Mouse (Mus musculus): Measurements from ENCODE around the gene Sord.
A peak's percentile ranks its signal among the peaks of the same experiment; 100 is the strongest.
"Not testable (repeated sequence)": the region's sequence is repeated elsewhere in the genome, so short reads cannot be mapped to it uniquely, and the experiment has no call there.

The Sord gene

DNA sequence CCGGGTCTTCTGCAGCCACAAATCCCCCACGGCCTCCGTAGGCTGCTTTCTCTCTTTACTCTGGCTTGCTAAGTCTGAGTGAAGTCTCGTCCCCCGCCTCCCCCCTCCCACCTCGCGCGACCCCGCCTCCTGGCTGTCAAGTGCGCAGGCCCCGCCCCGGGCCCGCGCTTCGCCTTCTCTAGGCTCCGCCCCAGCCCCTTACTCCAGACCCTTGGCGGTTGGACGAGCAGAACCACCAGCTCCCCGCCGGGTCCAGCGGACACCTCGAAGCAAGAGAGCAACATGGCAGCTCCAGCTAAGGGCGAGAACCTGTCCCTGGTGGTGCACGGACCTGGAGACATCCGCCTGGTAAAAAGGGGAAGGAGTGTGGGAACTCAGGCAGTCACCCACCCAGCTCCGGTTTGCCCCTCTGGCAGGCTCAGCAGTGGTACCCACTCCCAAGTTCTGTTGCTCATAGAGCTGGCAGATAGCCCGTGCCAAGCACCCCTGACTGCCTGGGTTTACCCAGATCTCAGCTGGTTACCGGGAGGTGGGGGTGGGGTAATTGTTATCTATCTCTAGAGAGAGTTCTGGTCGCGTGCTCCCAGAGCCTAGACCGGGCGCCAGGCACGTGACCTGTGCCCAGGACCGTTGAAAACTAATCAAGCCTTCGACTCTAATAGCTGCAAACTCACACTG lies at the start of gene Sord:
TSS of gene Sord (plus strand) at position 139 of the 678 bp plus-strand sequence.
- peak; percentile 78 for DNase-seq (ENCODE audit: low spot score)

DNA sequence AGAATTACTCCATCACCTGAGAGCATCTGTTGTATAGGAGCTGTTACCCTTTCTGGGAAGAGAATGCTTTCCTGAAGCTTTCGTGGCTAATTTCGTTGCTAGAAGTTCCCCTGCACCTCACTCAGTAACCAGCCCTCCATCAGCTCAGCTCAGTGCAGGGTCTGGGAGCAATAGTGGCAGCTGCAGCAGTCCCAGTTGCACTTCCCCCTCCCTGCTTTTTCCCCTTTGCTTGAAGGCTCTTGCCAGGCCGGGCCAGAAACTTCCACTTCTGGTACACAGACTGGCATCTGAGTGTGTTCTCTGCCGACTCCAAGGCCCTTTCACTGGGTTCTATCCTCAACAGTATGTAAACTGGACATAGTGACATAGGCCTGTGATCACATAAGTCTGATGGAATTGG lies 49.5 kb upstream of the Sord start:
- no peak for DNase-seq (ENCODE audit: low spot score)

DNA sequence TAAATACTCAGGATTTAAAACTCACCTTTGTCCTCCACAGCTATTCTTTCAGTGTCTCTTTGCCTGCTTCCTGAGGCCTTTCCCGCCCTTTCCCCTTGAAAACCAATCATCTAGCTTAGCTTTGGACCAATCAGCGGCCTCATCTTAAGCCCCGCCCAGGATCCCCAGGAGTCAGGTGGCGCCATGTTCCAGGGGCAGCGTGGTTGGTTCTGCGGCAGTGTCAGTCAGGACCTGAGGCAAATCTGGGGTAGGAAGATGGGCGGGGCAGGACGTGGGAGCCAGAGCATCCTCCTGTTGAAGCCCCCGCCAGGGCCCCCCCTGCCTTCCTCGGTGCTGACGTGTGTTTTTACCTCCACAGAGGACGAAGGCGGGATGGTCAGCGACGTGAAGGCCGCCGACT lies 48.4 kb upstream of the Sord start, which contains the start of the genes Patl2 and Terb2:
TSS of gene Patl2 (minus strand) at position 84 of the 400 bp plus-strand sequence.
TSS of gene Terb2 (plus strand) at position 167 of the 400 bp plus-strand sequence.
- no peak for DNase-seq (ENCODE audit: low spot score)

DNA sequence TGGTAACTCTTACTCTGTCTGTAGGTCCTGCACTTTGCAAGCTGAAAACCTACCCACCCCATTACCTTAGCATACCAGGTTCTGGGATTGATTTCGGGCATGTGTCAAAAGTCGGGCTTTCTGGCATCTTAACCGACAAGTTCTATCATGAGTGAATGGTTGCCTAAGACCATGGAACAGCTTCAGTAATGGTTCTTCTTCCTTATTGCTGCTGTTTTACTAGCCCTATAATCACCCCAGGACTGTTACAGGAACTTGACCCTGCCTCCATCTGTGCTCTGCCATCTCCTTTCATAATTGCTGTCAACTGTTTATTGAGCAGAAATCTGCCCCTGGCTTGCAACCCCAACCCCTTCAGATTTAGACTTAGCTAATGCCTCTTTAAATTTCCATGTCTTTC lies 47.8 kb upstream of the Sord start:
- DNase-seq (ENCODE audit: low spot score) = no peak

DNA sequence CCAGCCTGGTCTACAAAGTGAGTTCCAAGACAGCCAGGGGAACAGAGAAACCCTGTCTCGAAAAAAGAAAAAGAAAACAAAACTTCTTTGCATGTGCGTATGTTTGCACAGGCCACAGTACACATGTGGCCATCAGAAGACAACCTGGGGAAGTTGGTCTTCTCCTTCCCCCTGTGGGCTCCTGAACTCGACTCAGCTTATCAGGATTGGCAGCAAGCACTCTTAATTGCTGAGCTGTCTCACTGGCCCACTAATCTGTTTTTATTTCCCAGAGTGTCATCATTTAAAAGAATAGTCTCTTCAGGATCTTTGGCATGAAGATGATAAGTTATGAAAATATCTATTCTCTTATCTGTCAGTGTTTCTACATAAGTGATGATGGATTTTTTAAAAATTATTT lies 42.7 kb upstream of the Sord start:
- DNase-seq (ENCODE audit: low spot score) = no peak

DNA sequence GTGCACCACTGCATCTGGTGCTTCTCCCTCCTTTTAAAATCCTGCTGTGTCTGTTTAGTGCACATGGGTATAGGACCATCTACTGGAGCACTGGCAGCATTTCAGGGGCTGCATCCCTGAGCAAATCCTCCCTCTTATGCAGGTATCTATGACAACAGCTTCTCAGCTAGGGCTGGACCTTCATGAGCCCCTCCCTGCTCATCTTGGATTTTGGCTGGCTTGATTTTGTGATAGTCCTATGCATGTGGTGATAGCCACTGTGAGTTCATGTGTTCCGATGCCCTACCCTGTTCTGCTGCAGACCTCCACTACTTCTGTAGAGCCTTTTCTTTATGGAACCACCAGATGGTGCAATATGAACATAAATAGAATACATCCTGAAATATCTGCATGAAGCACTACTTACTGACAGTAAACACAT lies 40.0 kb upstream of the Sord start:
- DNase-seq (ENCODE audit: low spot score) = peak; percentile 67

DNA sequence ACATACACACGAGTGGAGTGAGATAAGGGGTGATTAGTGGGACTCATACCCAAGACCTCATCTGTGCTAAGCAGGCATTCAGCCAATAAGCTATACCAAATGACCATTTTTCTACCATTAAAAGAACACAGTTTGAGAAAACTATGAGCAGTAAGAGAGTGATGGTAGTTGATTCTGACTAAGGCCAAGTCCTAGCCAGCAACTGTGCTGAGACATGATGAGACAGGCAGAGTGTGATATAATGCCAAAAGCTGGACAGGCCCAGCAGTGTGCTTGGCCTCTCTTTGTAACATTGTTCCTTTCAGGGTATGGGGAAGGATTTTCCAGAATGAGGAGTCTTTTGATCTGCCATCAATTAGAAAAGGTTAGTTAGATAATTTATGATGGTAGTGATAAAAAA lies 33.0 kb upstream of the Sord start:
- DNase-seq (ENCODE audit: low spot score) = no peak

DNA sequence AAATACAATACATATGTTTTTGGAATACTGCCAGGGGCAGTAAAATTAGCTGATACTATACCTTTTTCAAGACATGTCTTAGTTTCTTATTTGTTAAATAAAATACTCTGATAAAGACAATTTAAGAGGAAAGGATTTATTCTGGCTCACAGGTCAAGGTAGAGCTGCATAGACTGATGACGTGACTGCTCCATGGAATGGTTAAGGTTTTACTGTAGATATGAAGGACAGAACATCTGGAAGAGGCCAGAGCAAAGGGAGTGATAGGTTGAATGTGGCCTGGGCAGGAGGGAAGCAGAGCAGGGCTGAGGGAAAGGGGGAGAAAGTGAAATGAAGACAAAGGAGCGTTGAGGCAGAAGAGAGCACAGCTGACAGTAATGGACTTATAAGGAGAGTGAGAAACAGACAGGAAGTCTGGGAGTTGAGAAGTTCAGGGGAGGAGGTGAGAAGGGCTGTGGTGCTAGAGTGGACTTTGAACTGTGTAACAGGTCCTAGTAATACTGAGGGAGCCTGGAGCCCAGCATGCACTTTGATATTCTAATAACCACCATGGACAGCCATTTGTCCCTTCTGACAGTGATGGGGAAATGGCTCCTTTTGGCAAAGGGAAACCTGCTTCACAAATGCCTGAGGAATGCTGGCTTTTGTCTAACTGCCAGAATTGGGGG lies 28.0 kb upstream of the Sord start:
- DNase-seq (ENCODE audit: low spot score) = no peak

DNA sequence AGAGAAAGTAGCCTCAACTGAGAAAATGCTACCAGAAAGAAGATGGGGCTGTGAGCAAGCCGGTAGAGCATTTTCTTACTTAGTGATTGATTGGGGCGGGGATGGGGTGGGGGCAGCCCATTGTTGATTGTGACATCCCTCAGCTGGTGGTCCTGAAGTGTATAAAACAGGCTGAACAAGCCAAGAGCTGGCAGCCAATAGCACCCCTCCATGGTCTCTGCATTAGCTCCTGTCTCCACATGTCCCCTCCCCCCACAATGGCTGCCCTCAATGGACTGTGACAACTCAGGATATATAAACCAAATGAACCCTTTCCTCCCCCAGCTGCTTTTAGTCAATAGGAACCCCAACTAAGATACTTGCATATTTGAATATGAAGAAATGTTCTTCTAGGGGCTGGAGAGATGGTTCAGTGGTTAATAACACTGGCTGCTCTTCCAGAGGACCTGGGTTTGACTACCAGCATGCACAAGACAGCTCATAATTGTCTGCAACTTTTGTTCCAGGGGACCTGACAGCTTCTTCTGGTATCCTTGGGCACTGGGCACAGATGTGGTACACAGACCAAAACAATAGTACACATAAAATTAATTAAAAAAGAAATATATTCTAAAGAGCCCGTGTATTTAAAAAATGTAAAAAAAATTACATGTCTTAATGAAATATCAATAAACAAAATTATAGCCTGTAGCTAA lies 23.9 kb upstream of the Sord start:
- DNase-seq (ENCODE audit: low spot score) = no peak

DNA sequence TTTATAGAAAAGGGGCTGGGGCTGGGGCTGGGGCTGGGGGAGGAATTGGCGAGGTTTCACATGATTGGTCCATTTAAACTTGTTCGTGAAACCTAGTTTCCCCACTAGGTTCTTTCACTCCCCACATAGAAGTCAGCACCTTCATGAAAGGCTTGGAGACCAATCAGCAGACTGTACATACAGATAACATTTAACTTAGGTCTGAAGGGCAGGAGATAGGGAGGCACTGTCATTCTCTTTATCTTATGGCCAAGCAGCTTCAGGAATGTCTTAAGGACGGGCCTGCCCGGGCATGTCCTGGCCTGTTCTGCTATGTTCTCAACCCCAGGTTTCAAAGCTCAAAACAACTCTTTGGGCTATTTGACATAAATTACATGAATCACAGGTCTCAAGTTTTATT lies 17.5 kb upstream of the Sord start:
- DNase-seq (ENCODE audit: low spot score) = not testable (repeated sequence)

DNA sequence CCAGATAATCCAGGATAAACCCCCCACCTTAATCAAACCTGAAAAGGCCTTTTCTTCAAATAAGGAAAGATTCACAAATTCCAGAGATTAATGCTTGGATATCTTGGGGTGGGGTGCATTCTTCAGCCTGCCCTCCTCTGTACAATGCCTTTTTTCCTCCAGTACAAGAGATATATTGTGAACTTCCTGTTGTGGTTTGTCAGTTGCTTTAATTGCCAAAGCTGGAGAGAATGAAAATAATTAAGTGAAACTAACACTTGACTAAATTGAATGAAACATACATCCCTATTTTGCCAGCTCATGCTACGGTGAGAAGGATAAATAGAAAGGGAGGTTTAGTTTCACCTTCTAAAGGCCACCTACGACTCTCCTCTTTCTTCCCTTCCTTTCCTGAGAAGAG lies 16.3 kb upstream of the Sord start:
- no peak for DNase-seq (ENCODE audit: low spot score)

DNA sequence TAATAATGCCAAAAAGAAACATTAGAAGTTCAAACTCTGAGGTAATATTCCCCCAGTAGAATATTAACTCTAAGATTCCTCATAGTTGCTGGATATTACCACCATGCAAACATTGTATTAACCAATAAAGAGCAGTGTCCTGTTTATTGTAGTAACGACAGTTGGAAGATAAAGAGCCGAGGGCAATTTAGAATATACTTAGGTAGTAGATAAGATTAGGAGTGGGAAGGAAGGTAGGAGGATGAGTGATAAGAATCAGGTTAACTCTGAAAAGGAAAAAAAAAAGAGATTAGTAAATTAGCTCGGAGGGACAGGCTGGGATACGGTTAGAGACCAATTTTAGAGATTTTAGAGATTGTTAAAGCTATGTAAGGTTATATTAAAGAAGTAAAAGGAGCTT lies 13.2 kb upstream of the Sord start:
- DNase-seq (ENCODE audit: low spot score) = no peak

DNA sequence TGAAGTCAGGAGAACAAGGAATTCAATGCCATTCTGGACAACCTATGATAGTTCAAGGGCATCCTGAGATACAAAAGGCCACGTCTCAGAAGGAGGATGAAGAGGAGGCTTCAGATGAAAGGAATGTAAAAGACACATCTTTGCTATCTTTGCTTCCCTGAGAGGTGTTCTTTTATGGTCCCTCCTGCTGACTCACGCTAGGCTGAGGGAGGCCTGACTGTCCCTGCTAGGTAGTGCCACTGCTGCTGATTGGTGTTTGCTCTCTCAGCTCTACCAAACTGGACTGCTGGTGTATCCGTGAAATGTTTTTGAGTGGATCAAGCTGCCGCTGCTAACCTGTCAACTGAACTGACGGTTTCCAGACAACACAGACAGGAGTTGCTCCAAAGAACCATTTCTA lies 12.8 kb upstream of the Sord start:
- DNase-seq (ENCODE audit: low spot score) = peak; percentile 18

DNA sequence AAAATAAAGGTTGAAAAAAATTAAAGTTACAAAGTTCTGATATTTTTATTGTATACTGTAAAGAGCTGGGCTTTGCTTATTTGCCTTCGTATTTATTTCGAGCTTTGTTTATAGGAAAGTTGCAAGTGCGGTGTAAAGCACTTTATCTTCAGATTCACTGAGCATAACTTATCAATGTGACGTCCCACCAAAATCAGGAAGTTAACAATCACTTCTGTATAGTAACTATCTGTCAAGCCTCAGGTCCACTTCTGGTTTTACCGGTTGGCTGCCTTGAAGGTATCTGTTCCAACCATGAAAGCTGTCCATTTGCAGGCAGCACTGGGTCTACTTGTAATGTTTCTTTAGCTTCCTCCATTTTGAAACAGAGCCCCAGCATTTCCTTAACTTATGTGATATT lies 12.3 kb upstream of the Sord start:
- DNase-seq (ENCODE audit: low spot score) = no peak

DNA sequence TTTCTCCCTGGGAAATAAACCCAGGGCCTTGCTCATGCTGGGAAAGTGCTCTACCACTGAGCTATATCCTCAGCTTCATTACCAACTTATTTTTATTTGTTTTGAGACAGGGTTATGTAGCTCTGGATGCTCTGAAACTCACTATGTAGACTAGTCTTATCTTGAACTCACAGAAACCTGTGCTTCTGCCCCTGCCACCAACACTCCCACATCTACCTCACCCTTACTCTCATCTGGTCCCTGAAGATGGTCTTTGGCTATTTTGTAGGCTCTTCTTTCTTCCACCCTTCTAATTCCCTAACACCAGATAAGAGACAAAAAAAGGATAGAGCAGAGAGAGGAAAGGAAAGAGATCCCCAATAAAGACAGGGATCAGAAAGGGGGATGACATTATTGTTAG lies 10.9 kb upstream of the Sord start:
- no peak for DNase-seq (ENCODE audit: low spot score)

DNA sequence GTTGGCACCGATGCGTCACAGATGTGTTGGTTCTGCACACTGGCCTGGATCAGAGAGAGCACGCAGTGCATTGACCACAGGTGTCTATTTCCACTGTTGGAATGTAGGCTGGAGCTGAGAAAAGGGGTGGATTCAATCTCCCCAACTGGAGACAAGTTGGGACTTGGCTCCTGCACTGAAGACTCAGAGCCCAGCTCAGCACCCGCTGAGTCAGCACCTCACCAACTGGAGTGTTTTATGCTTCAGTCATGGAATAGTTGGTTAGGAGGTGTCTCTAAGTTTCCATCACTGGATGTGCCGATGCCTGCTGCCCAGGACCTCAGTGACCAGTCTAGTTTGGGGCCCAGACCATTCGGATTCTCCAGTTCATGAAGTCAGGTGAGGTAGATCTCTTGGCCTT lies 4.2 kb upstream of the Sord start:
- no peak for DNase-seq (ENCODE audit: low spot score)

DNA sequence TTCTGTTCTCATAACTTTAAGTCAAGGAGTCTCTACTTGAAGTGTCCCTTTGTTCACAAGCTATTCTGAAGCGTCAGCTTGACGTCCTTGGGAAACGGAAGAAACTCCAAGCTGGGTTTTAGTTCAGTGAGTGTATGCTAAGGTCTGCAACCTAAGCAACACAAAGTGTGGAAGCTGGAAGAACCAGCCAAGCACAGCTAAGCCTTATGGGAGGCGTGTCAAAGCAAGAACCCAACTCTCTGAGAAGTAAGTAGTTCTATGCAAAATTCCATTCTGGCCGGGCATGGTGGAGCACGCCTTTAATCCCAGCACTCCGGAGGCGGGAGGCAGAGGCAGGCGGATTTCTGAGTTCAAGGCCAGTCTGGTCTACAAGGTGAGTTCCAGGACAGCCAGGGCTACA lies 2.9 kb upstream of the Sord start:
- no peak for DNase-seq (ENCODE audit: low spot score)

DNA sequence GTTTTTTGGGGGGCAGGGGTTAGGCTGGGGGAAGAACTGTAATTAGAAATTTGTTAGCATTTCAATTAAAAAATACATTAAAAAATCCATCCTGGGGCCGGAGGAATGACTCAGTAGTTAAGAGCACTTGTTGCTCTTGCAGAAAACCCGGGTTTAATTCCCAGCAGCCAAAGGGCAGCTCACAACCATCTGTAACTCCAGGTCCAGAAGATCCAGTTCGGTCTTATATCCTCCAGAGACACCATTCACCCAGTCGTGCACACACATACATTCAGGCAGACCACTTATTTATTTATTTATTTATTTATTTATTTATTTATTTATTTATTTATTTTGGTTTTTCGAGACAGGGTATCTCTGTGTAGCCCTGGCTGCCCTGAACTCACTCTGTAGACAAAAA lies 1.2 kb upstream of the Sord start:
- peak; percentile 41 for DNase-seq (ENCODE audit: low spot score)

DNA sequence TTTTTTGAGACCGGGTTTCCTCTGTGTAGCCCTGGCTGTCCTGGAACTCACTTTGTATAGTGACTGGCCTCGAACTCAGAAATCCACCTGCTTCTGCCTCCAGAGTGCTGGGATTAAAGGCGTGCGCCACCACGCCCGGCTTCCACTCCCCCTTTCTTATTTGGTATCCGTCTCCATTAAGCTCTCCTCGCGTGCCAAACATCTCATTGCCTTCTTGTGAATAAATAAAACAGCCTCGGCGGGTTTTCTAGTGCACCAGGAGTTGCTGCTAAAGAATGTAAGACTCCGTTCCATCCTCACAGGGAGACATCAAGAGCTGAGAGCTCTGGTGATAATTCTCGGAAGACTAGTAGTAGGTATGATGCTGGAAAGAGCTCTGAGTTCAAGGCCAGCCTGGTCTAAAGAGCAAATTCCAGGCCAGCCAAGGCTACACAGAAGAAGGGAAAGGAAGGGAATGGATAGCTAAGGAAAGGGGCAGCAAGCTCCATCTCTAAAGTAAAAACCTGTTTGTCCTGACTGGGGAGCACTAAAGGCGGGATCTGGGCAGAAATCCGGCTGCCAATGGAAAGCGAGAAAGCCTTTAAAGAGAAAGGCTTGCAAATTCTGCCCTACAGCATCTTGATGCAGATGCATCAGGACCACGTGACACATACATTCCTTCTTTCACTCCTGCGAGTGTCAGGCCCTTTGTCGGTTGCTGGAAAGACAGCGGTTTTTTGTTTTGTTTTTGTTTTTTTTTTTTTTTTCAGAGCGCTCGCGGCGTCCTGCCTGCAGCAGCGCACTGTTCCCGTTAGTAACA lies 591 bp upstream of the Sord start:
- DNase-seq (ENCODE audit: low spot score) = peak; percentile 73

DNA sequence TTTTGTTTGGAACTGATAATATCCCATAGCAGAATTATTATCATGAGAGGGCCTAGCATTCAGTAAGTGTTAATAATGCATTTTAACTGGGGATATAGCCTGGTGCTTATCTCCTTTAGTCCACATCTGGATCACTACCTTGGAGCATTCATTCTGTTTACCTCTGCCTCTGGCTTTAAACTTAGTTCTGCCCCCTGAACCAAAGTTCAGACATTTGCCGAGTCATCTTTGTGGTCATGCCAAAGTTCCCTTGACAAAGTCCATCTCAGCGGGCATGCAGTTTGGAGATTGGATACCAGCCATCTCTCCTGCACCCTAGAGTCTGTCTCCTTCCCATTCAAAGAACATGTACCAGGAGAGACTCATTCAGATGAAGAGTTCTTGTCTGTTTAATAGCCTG lies 876 bp downstream of the Sord start:
- DNase-seq (ENCODE audit: low spot score) = no peak

DNA sequence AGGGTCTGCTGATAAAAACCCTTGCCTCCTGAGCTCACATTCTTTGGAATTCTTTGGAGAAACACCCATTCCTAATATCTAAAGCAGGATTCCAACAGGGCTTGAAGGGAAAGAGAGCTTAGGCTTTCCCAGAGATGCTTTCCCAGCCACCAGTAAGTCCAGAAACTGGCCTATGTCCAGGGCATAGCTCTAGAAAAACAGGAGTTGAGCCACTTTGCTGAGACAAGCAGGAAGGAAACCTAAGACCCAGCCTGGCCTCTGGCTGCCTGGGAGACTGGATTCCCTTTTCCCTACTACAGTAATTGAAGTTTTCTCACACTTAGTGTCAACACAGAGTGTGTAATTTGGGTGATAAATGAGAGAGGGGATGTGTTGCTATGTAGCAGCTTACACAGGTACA lies 1.8 kb downstream of the Sord start:
- DNase-seq (ENCODE audit: low spot score) = no peak

DNA sequence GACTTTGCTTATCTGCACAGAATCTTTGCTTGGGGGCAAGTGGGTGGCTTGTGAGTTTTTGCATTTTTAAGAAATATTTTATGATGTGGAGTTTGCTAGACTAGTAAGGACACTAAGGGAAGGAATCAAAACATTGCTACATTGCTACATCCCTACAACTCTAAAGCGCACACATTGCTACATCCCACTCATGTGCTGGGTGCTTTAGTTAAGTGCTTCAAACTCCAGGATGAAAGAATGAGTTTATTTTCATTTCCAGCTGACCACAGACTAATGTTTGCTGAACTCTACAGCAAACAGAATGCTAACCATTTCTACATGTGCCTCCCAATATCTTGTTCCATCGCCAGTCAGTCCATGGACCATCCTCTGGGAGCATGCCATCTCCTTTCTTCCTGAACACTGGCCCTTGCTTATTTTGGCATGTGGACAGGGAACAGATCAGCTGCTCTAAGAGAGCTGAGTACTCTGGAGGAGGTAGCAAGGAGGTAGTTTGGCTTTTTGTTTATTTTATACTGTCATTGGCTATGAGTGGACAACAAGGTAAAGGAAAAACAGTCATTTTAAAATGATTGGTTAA lies 3.4 kb downstream of the Sord start:
- peak; percentile 16 for DNase-seq (ENCODE audit: low spot score)

Data from MN1 (cell line).